Mouse (Mus musculus) bone marrow macrophage, adult 2 months (primary cell): ENCODE results near the gene Klhl31.

Experiments
- CTCF ChIP-seq: IDR thresholded peaks from 2 replicates; pipeline ENCODE4 v1.5.1; 2012; ENCODE audit warnings: low read depth, mild to moderate bottlenecking, low read length, moderate library complexity
- POLR2A ChIP-seq: IDR thresholded peaks from 2 replicates; pipeline ENCODE4 v1.6.1; 2012; ENCODE audit warnings: mild to moderate bottlenecking, low read depth, low read length, borderline replicate concordance

DNA sequence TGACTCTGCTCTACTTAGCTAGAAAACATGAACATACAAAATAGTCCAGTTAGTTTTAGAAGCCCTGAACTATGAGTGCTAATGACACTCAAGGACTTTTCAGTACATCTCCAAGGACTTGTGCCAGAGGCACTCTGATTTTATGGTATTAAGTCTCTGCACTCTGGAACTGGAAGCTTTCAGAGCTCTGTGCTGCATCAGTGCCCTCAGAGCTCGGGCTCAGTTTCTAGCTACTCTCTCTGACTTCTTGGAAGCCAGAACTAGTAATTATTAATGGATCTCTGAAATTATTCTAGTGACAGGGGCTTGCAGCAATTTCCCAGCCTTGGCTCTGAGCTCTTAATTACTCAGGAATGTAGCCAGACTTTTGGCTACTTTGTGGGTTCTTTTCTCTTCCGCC is 37.7 kb downstream of the Klhl31 start:
- TF ChIP-seq CTCF: no peak
- TF ChIP-seq POLR2A: no peak
